Mouse (Mus musculus): ENCODE results near the gene Zcrb1. TPM values are rescaled to one million over a fixed set of nuclear protein-coding genes. Genes with fewer than 3 reads are reported as not detected.

Zcrb1 gene
- polyA plus RNA-seq, 1 experiment: 95.4 TPM

- Histone ChIP-seq H3K79me3 (ENCODE audit: low read depth) (peaks cover 9% of the 10 kb centered on the region), H3ac (ENCODE audit: control insufficient read depth, insufficient read length, low read depth) (no peak overlapping the region), H3K36me3 (ENCODE audit: control insufficient read depth, insufficient read depth) (peaks cover 56% of the 10 kb centered on the region), H3K79me2 (ENCODE audit: control insufficient read depth, insufficient read depth) (peaks cover 38% of the 10 kb centered on the region), H3K27me3 (ENCODE audit: control insufficient read depth, insufficient read depth, insufficient read length) (no peaks in the 10 kb centered on the region), H3K4me3 (ENCODE audit: insufficient read depth, poor library complexity, severe bottlenecking) (no peak overlapping the region)
- TF ChIP-seq MYOD1 (IDR thresholded peaks at IDR 0.05; ENCODE audit: control insufficient read depth, insufficient read length, low read depth) (no peak), CTCF (IDR thresholded peaks at IDR 0.05; ENCODE audit: control insufficient read depth, insufficient read depth, insufficient read length) (no peak), USF1 (IDR thresholded peaks at IDR 0.05; ENCODE audit: low read depth) (no peak), FOSL1 (IDR thresholded peaks at IDR 0.05; ENCODE audit: insufficient read depth, low read length, poor library complexity, severe bottlenecking) (no peak), MYOG (IDR thresholded peaks at IDR 0.05; ENCODE audit: control insufficient read depth, extremely low read depth, insufficient read length) (no peak)
These were observed 24.4 kb upstream of the Zcrb1 start for GRCm38 (mm10) chr15:93422537-93422936.

GRCm38 (mm10) chr15:93420596-93420995 is 22.5 kb upstream of the Zcrb1 start:
- Histone ChIP-seq H3K79me2 (ENCODE audit: control insufficient read depth, insufficient read depth) (peaks cover 58% of the 10 kb centered on the region), H3K36me3 (ENCODE audit: control insufficient read depth, insufficient read depth) (peaks cover 58% of the 10 kb centered on the region), H3K27me3 (ENCODE audit: control insufficient read depth, insufficient read depth, insufficient read length) (no peaks in the 10 kb centered on the region), H3K4me3 (ENCODE audit: insufficient read depth, poor library complexity, severe bottlenecking) (no peak overlapping the region), H3K79me3 (ENCODE audit: low read depth) (peaks cover 14% of the 10 kb centered on the region), H3ac (ENCODE audit: control insufficient read depth, insufficient read length, low read depth) (no peak overlapping the region)
- no peak for TF ChIP-seq MYOG (IDR thresholded peaks at IDR 0.05; ENCODE audit: control insufficient read depth, extremely low read depth, insufficient read length)
- TF ChIP-seq FOSL1 (IDR thresholded peaks at IDR 0.05; ENCODE audit: insufficient read depth, low read length, poor library complexity, severe bottlenecking): no peak
- no peak for TF ChIP-seq MYOD1 (IDR thresholded peaks at IDR 0.05; ENCODE audit: control insufficient read depth, insufficient read length, low read depth)
- TF ChIP-seq CEBPB (IDR thresholded peaks at IDR 0.05; ENCODE audit: low read depth): no peak
- TF ChIP-seq CTCF (IDR thresholded peaks at IDR 0.05; ENCODE audit: control insufficient read depth, insufficient read depth, insufficient read length): no peak
- TF ChIP-seq USF1 (IDR thresholded peaks at IDR 0.05; ENCODE audit: low read depth): no peak
- no peak for TF ChIP-seq MAX (IDR thresholded peaks at IDR 0.05)

GRCm38 (mm10) chr15:93416300-93416699 is 18.2 kb upstream of the Zcrb1 start:
- Histone ChIP-seq H3K4me3 (ENCODE audit: insufficient read depth, poor library complexity, severe bottlenecking) (no peak overlapping the region), H3K79me3 (ENCODE audit: low read depth) (peaks cover 12% of the 10 kb centered on the region), H3K36me3 (ENCODE audit: control insufficient read depth, insufficient read depth) (peaks cover 53% of the 10 kb centered on the region), H3ac (ENCODE audit: control insufficient read depth, insufficient read length, low read depth) (no peak overlapping the region), H3K79me2 (ENCODE audit: control insufficient read depth, insufficient read depth) (peaks cover 70% of the 10 kb centered on the region), H3K27me3 (ENCODE audit: control insufficient read depth, insufficient read depth, insufficient read length) (no peaks in the 10 kb centered on the region)
- TF ChIP-seq CEBPB (IDR thresholded peaks at IDR 0.05; ENCODE audit: low read depth) (no peak), USF1 (IDR thresholded peaks at IDR 0.05; ENCODE audit: low read depth) (no peak), FOSL1 (IDR thresholded peaks at IDR 0.05; ENCODE audit: insufficient read depth, low read length, poor library complexity, severe bottlenecking) (no peak), MYOD1 (IDR thresholded peaks at IDR 0.05; ENCODE audit: control insufficient read depth, insufficient read length, low read depth) (no peak), MAX (IDR thresholded peaks at IDR 0.05) (no peak)

- TF ChIP-seq CTCF (IDR thresholded peaks at IDR 0.05; ENCODE audit: control insufficient read depth, insufficient read depth, insufficient read length) (no peak), USF1 (IDR thresholded peaks at IDR 0.05; ENCODE audit: low read depth) (no peak), MYOD1 (IDR thresholded peaks at IDR 0.05; ENCODE audit: control insufficient read depth, insufficient read length, low read depth) (no peak), FOSL1 (IDR thresholded peaks at IDR 0.05; ENCODE audit: insufficient read depth, low read length, poor library complexity, severe bottlenecking) (no peak), MYOG (IDR thresholded peaks at IDR 0.05; ENCODE audit: control insufficient read depth, extremely low read depth, insufficient read length) (no peak), MAX (IDR thresholded peaks at IDR 0.05) (no peak), CEBPB (IDR thresholded peaks at IDR 0.05; ENCODE audit: low read depth) (no peak)
- Histone ChIP-seq H3K36me3 (ENCODE audit: control insufficient read depth, insufficient read depth) (peaks cover 66% of the 10 kb centered on the region), H3ac (ENCODE audit: control insufficient read depth, insufficient read length, low read depth) (no peak overlapping the region)
These were observed 16.3 kb upstream of the Zcrb1 start for GRCm38 (mm10) chr15:93414456-93414855.

GRCm38 (mm10) chr15:93412445-93412844 is 14.3 kb upstream of the Zcrb1 start:
- H3K36me3 ChIP-seq (ENCODE audit: control insufficient read depth, insufficient read depth): peaks cover 75% of the 10 kb centered on the region
- H3ac ChIP-seq (ENCODE audit: control insufficient read depth, insufficient read length, low read depth): no peak overlapping the region
- TF ChIP-seq MYOD1 (IDR thresholded peaks at IDR 0.05; ENCODE audit: control insufficient read depth, insufficient read length, low read depth) (no peak), USF1 (IDR thresholded peaks at IDR 0.05; ENCODE audit: low read depth) (no peak), MYOG (IDR thresholded peaks at IDR 0.05; ENCODE audit: control insufficient read depth, extremely low read depth, insufficient read length) (no peak), CTCF (IDR thresholded peaks at IDR 0.05; ENCODE audit: control insufficient read depth, insufficient read depth, insufficient read length) (no peak), CEBPB (IDR thresholded peaks at IDR 0.05; ENCODE audit: low read depth) (no peak), FOSL1 (IDR thresholded peaks at IDR 0.05; ENCODE audit: insufficient read depth, low read length, poor library complexity, severe bottlenecking) (no peak), MAX (IDR thresholded peaks at IDR 0.05) (no peak)

More at GRCm38 (mm10) chr15:93414456-93414855, 16.3 kb upstream of the Zcrb1 start:
- Histone ChIP-seq H3K4me3 (ENCODE audit: insufficient read depth, poor library complexity, severe bottlenecking) (no peak overlapping the region), H3K79me3 (ENCODE audit: low read depth) (peaks cover 19% of the 10 kb centered on the region), H3K27me3 (ENCODE audit: control insufficient read depth, insufficient read depth, insufficient read length) (no peaks in the 10 kb centered on the region), H3K79me2 (ENCODE audit: control insufficient read depth, insufficient read depth) (peaks cover 81% of the 10 kb centered on the region)

GRCm38 (mm10) chr15:93406492-93406891 is 8.4 kb upstream of the Zcrb1 start:
- Histone ChIP-seq H3K27me3 (ENCODE audit: control insufficient read depth, insufficient read depth, insufficient read length) (no peaks in the 10 kb centered on the region), H3K4me3 (ENCODE audit: insufficient read depth, poor library complexity, severe bottlenecking) (no peak overlapping the region), H3K79me2 (ENCODE audit: control insufficient read depth, insufficient read depth) (peaks cover 100% of the 10 kb centered on the region), H3K36me3 (ENCODE audit: control insufficient read depth, insufficient read depth) (peaks cover 64% of the 10 kb centered on the region), H3K79me3 (ENCODE audit: low read depth) (peaks cover 78% of the 10 kb centered on the region), H3ac (ENCODE audit: control insufficient read depth, insufficient read length, low read depth) (no peak overlapping the region)
- TF ChIP-seq MAX (IDR thresholded peaks at IDR 0.05): no peak
- TF ChIP-seq CEBPB (IDR thresholded peaks at IDR 0.05; ENCODE audit: low read depth): no peak
- no peak for TF ChIP-seq MYOG (IDR thresholded peaks at IDR 0.05; ENCODE audit: control insufficient read depth, extremely low read depth, insufficient read length)
- no peak for TF ChIP-seq CTCF (IDR thresholded peaks at IDR 0.05; ENCODE audit: control insufficient read depth, insufficient read depth, insufficient read length)
- TF ChIP-seq FOSL1 (IDR thresholded peaks at IDR 0.05; ENCODE audit: insufficient read depth, low read length, poor library complexity, severe bottlenecking): no peak
- no peak for TF ChIP-seq USF1 (IDR thresholded peaks at IDR 0.05; ENCODE audit: low read depth)
- no peak for TF ChIP-seq MYOD1 (IDR thresholded peaks at IDR 0.05; ENCODE audit: control insufficient read depth, insufficient read length, low read depth)

More at GRCm38 (mm10) chr15:93412445-93412844, 14.3 kb upstream of the Zcrb1 start:
- peaks cover 35% of the 10 kb centered on the region for H3K79me3 ChIP-seq (ENCODE audit: low read depth)
- peaks cover 81% of the 10 kb centered on the region for H3K79me2 ChIP-seq (ENCODE audit: control insufficient read depth, insufficient read depth)
- no peaks in the 10 kb centered on the region for H3K27me3 ChIP-seq (ENCODE audit: control insufficient read depth, insufficient read depth, insufficient read length)
- no peak overlapping the region for H3K4me3 ChIP-seq (ENCODE audit: insufficient read depth, poor library complexity, severe bottlenecking)
